Mouse (Mus musculus): ENCODE measurements around the gene Mgat4d. TPM values are rescaled to one million over a fixed set of nuclear protein-coding genes. Genes with fewer than 3 reads are reported as not detected.

Gene Mgat4d
- total RNA-seq, 1 experiment = 0.31 TPM

- Histone ChIP-seq H3K27ac (ENCODE audit: insufficient read depth, low read depth, low read length, poor library complexity, severe bottlenecking) (no peak overlapping the region), H3K4me1 (ENCODE audit: control insufficient read depth in 2 of 2, insufficient read depth in 2 of 2, low read length in 2 of 2, poor library complexity in 1 of 2) (no peaks in the 10 kb centered on the region; a peak in 1 of 4 replicates), H3K9me3 (ENCODE audit: control insufficient read depth, insufficient read depth, low read depth, low read length) (no peaks in the 10 kb centered on the region), H3K4me3 (ENCODE audit: insufficient read depth in 1 of 2, low read depth in 1 of 2, low read length in 2 of 2, poor library complexity in 1 of 2, severe bottlenecking in 1 of 2) (no peak overlapping the region), H3K36me3 (ENCODE audit: control insufficient read depth, insufficient read depth, low read length, poor library complexity, severe bottlenecking) (no peaks in the 10 kb centered on the region), H3K9ac (ENCODE audit: insufficient read depth, low read depth, low read length, poor library complexity, severe bottlenecking) (no peak overlapping the region)
- peak; percentile 66; the same call in 1 of the 2 replicates for TF ChIP-seq ZC3H11A (IDR thresholded peaks at IDR 0.05; ENCODE audit: borderline replicate concordance, low read depth, low read length)
- TF ChIP-seq MAFK (IDR thresholded peaks at IDR 0.05; ENCODE audit: insufficient read depth, low read depth, low read length) = no peak
- no peak for DNase-seq (ENCODE audit: low read depth, low spot score)
- in situ Hi-C loops (cut with MboI; ENCODE audit: low sequenced_read_pairs in 2 of 2, unreplicated experiment in 2 of 2) = no loop called here
These were observed 58.6 kb downstream of the Mgat4d start for GRCm38 (mm10) chr8:83406836-83407235.

DNA sequence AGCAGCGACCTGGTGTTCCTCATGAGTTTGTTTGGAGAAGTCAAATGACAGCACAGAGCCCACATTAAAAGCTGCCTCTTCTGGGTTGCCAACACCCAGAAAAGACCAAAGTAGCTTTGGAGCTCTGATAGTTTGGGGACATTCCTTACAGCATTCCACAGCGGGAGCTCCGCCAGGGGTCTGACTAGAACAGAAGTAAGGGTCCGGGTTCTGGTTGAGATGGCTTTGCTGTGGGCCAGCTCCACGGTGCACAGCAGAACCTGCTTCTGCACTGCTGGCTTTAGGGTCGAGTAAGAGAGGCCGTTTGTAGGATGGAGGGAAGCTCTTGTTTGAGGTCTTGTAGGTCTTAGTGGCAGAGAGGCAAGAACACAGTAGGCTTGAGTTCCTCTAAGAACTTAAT, 60.2 kb downstream of the Mgat4d start:
- H3K4me3 ChIP-seq (ENCODE audit: insufficient read depth in 1 of 2, low read depth in 1 of 2, low read length in 2 of 2, poor library complexity in 1 of 2, severe bottlenecking in 1 of 2) = 0 out of 4 replicates have a peak overlapping the region, but pooled peaks of 1 of the 2 experiments have one; percentile 5
- H3K4me1 ChIP-seq (ENCODE audit: control insufficient read depth in 2 of 2, insufficient read depth in 2 of 2, low read length in 2 of 2, poor library complexity in 1 of 2) = no peaks in the 10 kb centered on the region; a peak in 1 of 4 replicates
- no peak overlapping the region for H3K27ac ChIP-seq (ENCODE audit: insufficient read depth, low read depth, low read length, poor library complexity, severe bottlenecking)
- no peak for DNase-seq (ENCODE audit: low read depth, low spot score)
- TF ChIP-seq MAFK (IDR thresholded peaks at IDR 0.05; ENCODE audit: insufficient read depth, low read depth, low read length) (no peak), HCFC1 (IDR thresholded peaks at IDR 0.05; ENCODE audit: borderline replicate concordance, insufficient read depth, low read length) (no peak), ZC3H11A (IDR thresholded peaks at IDR 0.05; ENCODE audit: borderline replicate concordance, low read depth, low read length) (no peak), CHD2 (IDR thresholded peaks at IDR 0.05; ENCODE audit: low read depth, low read length) (no peak), ZNF384 (IDR thresholded peaks at IDR 0.05; ENCODE audit: low read depth, low read length) (no peak)
- H3K9ac ChIP-seq (ENCODE audit: insufficient read depth, low read depth, low read length, poor library complexity, severe bottlenecking) = no peak overlapping the region
- no peaks in the 10 kb centered on the region for H3K9me3 ChIP-seq (ENCODE audit: control insufficient read depth, insufficient read depth, low read depth, low read length)
- in situ Hi-C loops (cut with MboI; ENCODE audit: low sequenced_read_pairs in 2 of 2, unreplicated experiment in 2 of 2) = no loop called here
- no peaks in the 10 kb centered on the region for H3K36me3 ChIP-seq (ENCODE audit: control insufficient read depth, insufficient read depth, low read length, poor library complexity, severe bottlenecking)

- no peaks in the 10 kb centered on the region for H3K4me1 ChIP-seq (ENCODE audit: control insufficient read depth in 2 of 2, insufficient read depth in 2 of 2, low read length in 2 of 2, poor library complexity in 1 of 2)
- no peak overlapping the region for H3K27ac ChIP-seq (ENCODE audit: insufficient read depth, low read depth, low read length, poor library complexity, severe bottlenecking)
- H3K4me3 ChIP-seq (ENCODE audit: insufficient read depth in 1 of 2, low read depth in 1 of 2, low read length in 2 of 2, poor library complexity in 1 of 2, severe bottlenecking in 1 of 2) = no peak overlapping the region
- no peak for DNase-seq (ENCODE audit: low read depth, low spot score)
- no peak overlapping the region for H3K9ac ChIP-seq (ENCODE audit: insufficient read depth, low read depth, low read length, poor library complexity, severe bottlenecking)
- in situ Hi-C loops (cut with MboI; ENCODE audit: low sequenced_read_pairs in 2 of 2, unreplicated experiment in 2 of 2) = no loop called here
- TF ChIP-seq ZC3H11A (IDR thresholded peaks at IDR 0.05; ENCODE audit: borderline replicate concordance, low read depth, low read length) = no peak
- TF ChIP-seq HCFC1 (IDR thresholded peaks at IDR 0.05; ENCODE audit: borderline replicate concordance, insufficient read depth, low read length) = no peak
- TF ChIP-seq MAFK (IDR thresholded peaks at IDR 0.05; ENCODE audit: insufficient read depth, low read depth, low read length) = no peak
- no peaks in the 10 kb centered on the region for H3K9me3 ChIP-seq (ENCODE audit: control insufficient read depth, insufficient read depth, low read depth, low read length)
- H3K36me3 ChIP-seq (ENCODE audit: control insufficient read depth, insufficient read depth, low read length, poor library complexity, severe bottlenecking) = no peaks in the 10 kb centered on the region
These were observed 68.6 kb downstream of the Mgat4d start for GRCm38 (mm10) chr8:83416878-83417277.

- H3K4me1 ChIP-seq (ENCODE audit: control insufficient read depth in 2 of 2, insufficient read depth in 2 of 2, low read length in 2 of 2, poor library complexity in 1 of 2) = no peaks in the 10 kb centered on the region
- H3K4me3 ChIP-seq (ENCODE audit: insufficient read depth in 1 of 2, low read depth in 1 of 2, low read length in 2 of 2, poor library complexity in 1 of 2, severe bottlenecking in 1 of 2) = no peak overlapping the region
- DNase-seq (ENCODE audit: low read depth, low spot score) = no peak
- H3K27ac ChIP-seq (ENCODE audit: insufficient read depth, low read depth, low read length, poor library complexity, severe bottlenecking) = no peak overlapping the region
- no peak overlapping the region for H3K9ac ChIP-seq (ENCODE audit: insufficient read depth, low read depth, low read length, poor library complexity, severe bottlenecking)
- H3K9me3 ChIP-seq (ENCODE audit: control insufficient read depth, insufficient read depth, low read depth, low read length) = no peaks in the 10 kb centered on the region
- H3K36me3 ChIP-seq (ENCODE audit: control insufficient read depth, insufficient read depth, low read length, poor library complexity, severe bottlenecking) = no peaks in the 10 kb centered on the region
- TF ChIP-seq ZC3H11A (IDR thresholded peaks at IDR 0.05; ENCODE audit: borderline replicate concordance, low read depth, low read length) (no peak), ZNF384 (IDR thresholded peaks at IDR 0.05; ENCODE audit: low read depth, low read length) (no peak), MAFK (IDR thresholded peaks at IDR 0.05; ENCODE audit: insufficient read depth, low read depth, low read length) (no peak), CHD2 (IDR thresholded peaks at IDR 0.05; ENCODE audit: low read depth, low read length) (no peak), HCFC1 (IDR thresholded peaks at IDR 0.05; ENCODE audit: borderline replicate concordance, insufficient read depth, low read length) (no peak)
- in situ Hi-C loops (cut with MboI; ENCODE audit: low sequenced_read_pairs in 2 of 2, unreplicated experiment in 2 of 2) = no loop called here
These were observed 69.7 kb downstream of the Mgat4d start for GRCm38 (mm10) chr8:83417970-83418369.

GRCm38 (mm10) chr8:83418805-83419516, 70.7 kb downstream of the Mgat4d start:
- DNase-seq (ENCODE audit: low read depth, low spot score) = no peak
- in situ Hi-C loops (cut with MboI; ENCODE audit: low sequenced_read_pairs in 2 of 2, unreplicated experiment in 2 of 2) = no loop called here

More at GRCm38 (mm10) chr8:83418805-83419516, 70.7 kb downstream of the Mgat4d start:
- TF ChIP-seq CHD2 (IDR thresholded peaks at IDR 0.05; ENCODE audit: low read depth, low read length) = no peak
- no peak for TF ChIP-seq ZC3H11A (IDR thresholded peaks at IDR 0.05; ENCODE audit: borderline replicate concordance, low read depth, low read length)
- TF ChIP-seq HCFC1 (IDR thresholded peaks at IDR 0.05; ENCODE audit: borderline replicate concordance, insufficient read depth, low read length) = no peak
- no peak for TF ChIP-seq ZNF384 (IDR thresholded peaks at IDR 0.05; ENCODE audit: low read depth, low read length)
- TF ChIP-seq MAFK (IDR thresholded peaks at IDR 0.05; ENCODE audit: insufficient read depth, low read depth, low read length) = no peak
- Histone ChIP-seq H3K4me1 (ENCODE audit: control insufficient read depth in 2 of 2, insufficient read depth in 2 of 2, low read length in 2 of 2, poor library complexity in 1 of 2) (no peaks in the 10 kb centered on the region), H3K27ac (ENCODE audit: insufficient read depth, low read depth, low read length, poor library complexity, severe bottlenecking) (no peak overlapping the region), H3K9ac (ENCODE audit: insufficient read depth, low read depth, low read length, poor library complexity, severe bottlenecking) (no peak overlapping the region), H3K4me3 (ENCODE audit: insufficient read depth in 1 of 2, low read depth in 1 of 2, low read length in 2 of 2, poor library complexity in 1 of 2, severe bottlenecking in 1 of 2) (no peak overlapping the region), H3K36me3 (ENCODE audit: control insufficient read depth, insufficient read depth, low read length, poor library complexity, severe bottlenecking) (no peaks in the 10 kb centered on the region), H3K9me3 (ENCODE audit: control insufficient read depth, insufficient read depth, low read depth, low read length) (no peaks in the 10 kb centered on the region)
